Mouse (Mus musculus) CH12F3 (cell line): ENCODE results near the gene Bex1.

Experiments used
- in situ Hi-C: fragments of 300-500 bp; cut with MboI; formaldehyde crosslinking; loops from 2 replicates; pipeline ENCODE4 v1.14.3; 2020; ENCODE audit warnings: low sequenced_read_pairs

Bex1 gene

GRCm38 (mm10) chrX:136172786-136173185, 42.5 kb downstream of the Bex1 start:
- in situ Hi-C loops = no loop called here

GRCm38 (mm10) chrX:136172118-136172551, 43.2 kb downstream of the Bex1 start, which contains the start of gene Tceal8:
Gene Tceal8 (minus strand): TSS chrX:136172342.
- in situ Hi-C loops = no loop called here

GRCm38 (mm10) chrX:136171189-136172117, 43.9 kb downstream of the Bex1 start:
- in situ Hi-C loops = no loop called here

GRCm38 (mm10) chrX:136170625-136171024, 44.7 kb downstream of the Bex1 start:
- in situ Hi-C loops = no loop called here
